Mouse (Mus musculus): Measurements from ENCODE around the gene Ralgapa2.

DNA sequence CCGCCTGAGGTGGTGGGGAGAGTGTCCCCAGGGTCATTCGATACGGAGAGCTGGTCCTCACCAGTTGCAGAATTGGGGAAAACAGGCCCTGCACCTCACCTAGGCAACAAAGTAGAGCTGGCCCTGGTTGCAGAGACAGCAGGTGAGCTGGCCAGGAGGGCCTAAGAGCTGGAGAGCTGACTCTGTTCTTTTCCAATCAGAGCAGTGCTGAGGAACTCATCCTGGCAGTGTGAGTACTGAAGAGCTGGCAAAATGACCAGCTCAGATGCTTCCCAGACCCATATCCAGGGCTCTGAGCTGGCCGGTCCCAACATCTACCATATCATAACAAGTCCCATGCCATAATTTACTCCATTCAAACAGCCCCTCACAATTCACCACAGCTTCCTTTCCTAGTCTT is 34.7 kb downstream of the Ralgapa2 start:
- no peak for TF ChIP-seq POLR2A (IDR thresholded peaks at IDR 0.05; ENCODE audit: control insufficient read depth in 1 of 2, insufficient read depth in 1 of 2, low read depth in 1 of 2, low read length in 2 of 2, poor library complexity in 1 of 2)
- no peak for TF ChIP-seq CTCF (IDR thresholded peaks at IDR 0.05 in 2 of 3, conservative IDR thresholded peaks at IDR 0.05 in 1 of 3; ENCODE audit: control insufficient read depth in 1 of 3, insufficient read depth in 1 of 3, low read depth in 2 of 3, low read length in 3 of 3, poor library complexity in 1 of 3, severe bottlenecking in 1 of 3)
- TF ChIP-seq TBP (IDR thresholded peaks at IDR 0.05; ENCODE audit: low read depth, low read length): no peak
- TF ChIP-seq GATA1 (IDR thresholded peaks at IDR 0.05; ENCODE audit: low read depth, low read length): no peak
- TF ChIP-seq ZKSCAN1 (IDR thresholded peaks at IDR 0.05; ENCODE audit: low read depth, low read length): no peak
- TF ChIP-seq MAFK (IDR thresholded peaks at IDR 0.05; ENCODE audit: borderline replicate concordance, low read depth, low read length): no peak
